Mouse (Mus musculus): ENCODE data around the gene Myo1a.
"Not testable (repeated sequence)": the region's sequence is repeated elsewhere in the genome, so short reads cannot be mapped to it uniquely, and the experiment has no call there.

The Myo1a gene

DNA sequence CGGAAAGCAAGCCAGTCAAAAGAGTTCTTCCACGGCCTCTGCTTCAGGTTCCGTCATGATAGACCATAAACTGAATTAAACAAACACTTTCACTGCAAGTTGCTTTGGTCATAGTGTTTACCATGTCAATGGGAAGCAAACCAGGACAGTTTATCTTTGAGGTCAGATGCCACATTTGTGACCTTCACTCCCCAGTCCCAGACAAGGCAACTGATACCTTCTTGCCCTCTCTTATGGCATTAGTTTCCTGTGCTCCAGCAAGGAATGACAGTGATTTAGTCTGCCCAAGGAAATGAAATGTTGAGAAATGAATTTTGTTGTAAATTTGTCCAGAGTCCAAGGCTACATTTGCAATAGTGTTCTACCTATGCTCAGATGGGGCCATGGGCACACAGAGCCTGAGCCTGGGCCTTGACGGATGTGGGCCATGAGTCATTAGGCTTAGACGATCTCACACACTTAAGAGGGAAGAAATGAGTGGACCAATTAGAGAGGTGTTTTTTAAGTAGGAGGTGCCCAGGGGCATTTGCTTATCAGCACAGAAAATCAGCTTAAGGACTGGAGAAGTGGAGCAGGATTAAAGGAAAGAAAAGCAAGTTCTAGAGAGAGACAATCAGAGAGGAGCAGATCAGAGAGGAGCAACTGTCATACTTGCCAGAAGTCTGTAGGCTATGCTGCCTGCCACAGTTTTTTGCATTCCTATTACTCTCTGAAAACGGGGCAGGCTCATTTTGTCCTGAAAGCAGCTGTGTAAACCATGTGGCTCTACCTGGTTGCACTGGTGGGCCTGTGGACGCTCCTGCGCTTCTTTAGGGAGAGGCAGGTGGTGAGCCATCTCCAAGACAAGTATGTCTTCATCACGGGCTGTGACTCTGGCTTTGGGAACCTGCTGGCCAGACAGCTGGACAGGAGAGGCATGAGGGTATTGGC, 54.5 kb downstream of the Myo1a start, which contains the start of the genes Rdh1 and Rdh16f1:
Gene Rdh1 (plus strand): TSS at position 541 of the 930 bp plus-strand sequence.
Gene Rdh16f1 (plus strand): TSS at position 607 of the 930 bp plus-strand sequence.
- DNase-seq (ENCODE audit: low read depth, low spot score), result no peak

DNA sequence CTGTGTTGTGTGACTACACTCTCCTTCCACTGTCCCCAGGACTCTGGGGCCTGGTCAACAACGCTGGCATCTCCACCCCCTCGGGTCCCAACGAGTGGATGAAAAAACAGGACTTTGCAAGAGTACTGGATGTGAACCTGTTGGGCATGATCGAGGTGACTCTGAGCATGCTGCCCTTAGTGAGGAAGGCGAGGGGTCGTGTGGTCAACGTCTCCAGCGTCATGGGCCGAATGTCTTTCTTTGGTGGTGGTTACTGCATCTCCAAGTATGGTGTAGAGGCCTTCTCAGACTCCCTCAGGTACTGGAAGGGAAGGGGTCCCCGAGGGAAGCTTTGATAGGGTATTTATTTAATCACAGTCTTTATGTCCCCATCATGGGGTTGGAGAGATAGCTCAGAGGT, 58.0 kb downstream of the Myo1a start:
- not testable (repeated sequence) for DNase-seq (ENCODE audit: low read depth, low spot score)

GRCm38 (mm10) chr10:127763914-127764680, 59.1 kb downstream of the Myo1a start:
- DNase-seq (ENCODE audit: low read depth, low spot score), result no peak

- DNase-seq (ENCODE audit: low read depth, low spot score), result no peak
Measured at GRCm38 (mm10) chr10:127766564-127766963, 61.6 kb downstream of the Myo1a start.

All from ES-CJ7 (cell line).